Mouse (Mus musculus) ovary, postnatal 10 days (tissue): ENCODE measurements around the gene Gm30083.

Experiments used
- DNase-seq: peaks from one replicate; pipeline ENCODE4 v3.0.0; 2022; ENCODE audit warnings: low spot score

The Gm30083 gene

GRCm38 (mm10) chr14:33958841-33959240 is 56.1 kb downstream of the Gm30083 start:
- no peak for DNase-seq

- DNase-seq, result no peak
Observed at GRCm38 (mm10) chr14:33958186-33958585, 56.8 kb downstream of the Gm30083 start.

- DNase-seq, result no peak
Observed at GRCm38 (mm10) chr14:33956055-33956454, 58.9 kb downstream of the Gm30083 start.

GRCm38 (mm10) chr14:33953761-33954160 is 61.2 kb downstream of the Gm30083 start, which contains the start of gene Rbp3:
TSS of gene Rbp3 (plus strand) at chr14:33954003.
- DNase-seq, result no peak

- no peak for DNase-seq
Observed at GRCm38 (mm10) chr14:33952233-33952981, 62.6 kb downstream of the Gm30083 start.

- no peak for DNase-seq
Observed at GRCm38 (mm10) chr14:33946125-33946524, 68.9 kb downstream of the Gm30083 start.

GRCm38 (mm10) chr14:33942222-33942621 is 72.8 kb downstream of the Gm30083 start:
- no peak for DNase-seq

- DNase-seq, result no peak
Observed at GRCm38 (mm10) chr14:33940739-33941138, 74.2 kb downstream of the Gm30083 start, which contains the start of gene Gdf2. TSS of gene Gdf2 (plus strand) at chr14:33941039.

GRCm38 (mm10) chr14:33939117-33939516 is 75.9 kb downstream of the Gm30083 start:
- DNase-seq, result peak; percentile 53
